Mouse (Mus musculus) heart, postnatal 0 days (tissue): ENCODE results near the gene Gltp.

Experiments
- CTCF ChIP-seq: IDR thresholded peaks from 2 replicates; pipeline ENCODE4 v1.5.1; 2016; ENCODE audit warnings: antibody characterized with exemption, control low read depth, low read depth
- EP300 ChIP-seq: IDR thresholded peaks from 2 replicates; pipeline ENCODE4 v1.6.1; 2016; ENCODE audit warnings: antibody characterized with exemption, low read depth

GRCm38 (mm10) chr5:114655721-114656120 is 35.1 kb downstream of the Gltp start:
- no peak for TF ChIP-seq CTCF
- no peak for TF ChIP-seq EP300
